Mouse (Mus musculus) CH12.LX (cell line): ENCODE data around the gene Mras.

Experiments used
- CHD2 ChIP-seq: IDR thresholded peaks from 2 replicates; pipeline ENCODE4 v1.6.1; 2011; ENCODE audit warnings: low read length, improper control_type of control experiment
- CTCF ChIP-seq, 2 experiments: IDR thresholded peaks in 1 of 2; conservative IDR thresholded peaks in 1 of 2; 2 replicates each; pipeline ENCODE4 v1.5.1; 2011 to 2012; ENCODE audit warnings: low read depth in 2 of 2, low read length in 2 of 2, improper control_type of control experiment in 1 of 2, inconsistent platforms in 1 of 2, mild to moderate bottlenecking in 1 of 2, moderate library complexity in 1 of 2
- JUND ChIP-seq: conservative IDR thresholded peaks from 2 replicates; pipeline ENCODE4 v1.6.1; 2011; ENCODE audit warnings: low read depth, low read length, improper control_type of control experiment
- NRF1 ChIP-seq: IDR thresholded peaks from 2 replicates; pipeline ENCODE4 v1.6.1; 2014; ENCODE audit warnings: low read depth, mild to moderate bottlenecking, inconsistent platforms, low read length, improper control_type of control experiment, moderate library complexity
- POLR2A ChIP-seq: IDR thresholded peaks from 2 replicates; pipeline ENCODE4 v1.6.1; 2011; ENCODE audit warnings: low read depth, mild to moderate bottlenecking, improper control_type of control experiment, low read length
- RAD21 ChIP-seq: IDR thresholded peaks from 2 replicates; pipeline ENCODE4 v1.6.1; 2011; ENCODE audit warnings: low read depth, mild to moderate bottlenecking, low read length, improper control_type of control experiment, moderate library complexity

DNA sequence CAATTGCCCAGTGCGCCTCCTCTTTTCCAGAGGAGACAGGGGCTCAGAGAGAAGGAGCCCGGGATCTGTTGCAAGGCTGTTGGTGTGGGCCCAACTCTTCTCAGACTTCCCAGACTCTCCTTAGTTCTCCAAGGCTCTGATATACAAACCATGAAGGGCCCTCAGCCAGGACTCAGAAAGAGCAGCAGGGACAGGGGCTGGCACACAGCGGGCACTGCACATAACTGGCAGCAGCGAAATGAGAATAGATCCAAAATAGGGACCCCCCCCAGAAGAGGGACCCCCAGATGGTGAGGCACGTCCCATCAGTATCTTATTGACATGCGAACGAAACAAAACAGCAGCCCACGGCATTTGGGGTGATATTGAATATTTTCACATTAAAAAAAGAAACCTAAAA, 44.0 kb downstream of the Mras start:
- no peak for TF ChIP-seq POLR2A
- TF ChIP-seq CTCF (conservative IDR thresholded peaks at IDR 0.05 in 1 of 2, IDR thresholded peaks at IDR 0.05 in 1 of 2; ENCODE audit: low read depth in 2 of 2, low read length in 2 of 2), result no peak
- TF ChIP-seq RAD21, result no peak
- TF ChIP-seq JUND, result no peak
- TF ChIP-seq CHD2, result no peak
- TF ChIP-seq NRF1, result no peak
